ENCODE assay signal across 8 mouse cellular contexts in genomic region chr4:86575283-86575983, GRCm38 (mm10). TPM values are rescaled to one million over a fixed set of nuclear protein-coding genes. Genes with fewer than 3 reads are reported as not detected.
DNase-seq lines count a peak whose midpoint lies in the region; ATAC-seq and TF ChIP-seq lines count a peak whose summit lies in the region.

Rraga (plus strand) TSS chr4:86575668.

- WGBS in embryonic facial prominence, embryonic 13.5 days: under 1% methylated on average over 53 of the region's 53 CpGs
- under 1% methylated on average over 53 of the region's 53 CpGs for WGBS in kidney, adult 2 months
- under 1% methylated on average over 53 of the region's 53 CpGs for WGBS in limb, embryonic 12.5 days
- WGBS in midbrain, embryonic 15.5 days: under 1% methylated on average over 53 of the region's 53 CpGs
- WGBS in spleen, adult 2 months: under 1% methylated on average over 53 of the region's 53 CpGs

- peak within 1 kb of the TSS; percentile 92 for H3K4me3 ChIP-seq in embryonic facial prominence, embryonic 13.5 days
- peak within 1 kb of the TSS; percentile 80 for H3K4me3 ChIP-seq in kidney, adult 2 months (ENCODE audit: insufficient read depth, low read depth, low read length)
- H3K4me3 ChIP-seq in limb, embryonic 12.5 days (replicated peaks): peak within 1 kb of the TSS; percentile 86
- H3K4me3 ChIP-seq in midbrain, embryonic 15.5 days: peak within 1 kb of the TSS; percentile 90
- H3K4me3 ChIP-seq in spleen, adult 2 months (ENCODE audit: extremely low read depth, insufficient read depth, insufficient read length): peak within 1 kb of the TSS; percentile 96

- peak within 1 kb of the TSS; percentile 87 for H3K4me2 ChIP-seq in embryonic facial prominence, embryonic 13.5 days
- H3K4me2 ChIP-seq in limb, embryonic 12.5 days: peak within 1 kb of the TSS; percentile 86
- H3K4me2 ChIP-seq in midbrain, embryonic 15.5 days: peak within 1 kb of the TSS; percentile 82

- peaks cover 21% of the 10 kb centered on the region for H3K4me1 ChIP-seq in embryonic facial prominence, embryonic 13.5 days
- H3K4me1 ChIP-seq in kidney, adult 2 months (ENCODE audit: control insufficient read depth, insufficient read depth, low read length): peaks cover 15% of the 10 kb centered on the region
- H3K4me1 ChIP-seq in limb, embryonic 12.5 days (replicated peaks): peaks cover 12% of the 10 kb centered on the region
- H3K4me1 ChIP-seq in midbrain, embryonic 15.5 days: peaks cover 28% of the 10 kb centered on the region
- H3K4me1 ChIP-seq in spleen, adult 2 months (ENCODE audit: control insufficient read depth, insufficient read depth, insufficient read length): peaks cover 13% of the 10 kb centered on the region; the same call in 1 of the 2 replicates

- H3K27ac ChIP-seq in embryonic facial prominence, embryonic 13.5 days: peak within 1 kb of the TSS; percentile 98
- peak within 1 kb of the TSS; percentile 75 for H3K27ac ChIP-seq in kidney, adult 2 months (ENCODE audit: insufficient read depth, low read depth, low read length)
- peak within 1 kb of the TSS; percentile 97 for H3K27ac ChIP-seq in limb, embryonic 12.5 days
- peak within 1 kb of the TSS; percentile 98 for H3K27ac ChIP-seq in midbrain, embryonic 15.5 days
- peak within 1 kb of the TSS; percentile 99 for H3K27ac ChIP-seq in spleen, adult 2 months (ENCODE audit: insufficient read depth, low read length)

- H3K9me3 ChIP-seq in embryonic facial prominence, embryonic 13.5 days: no peaks in the 10 kb centered on the region
- H3K9me3 ChIP-seq in limb, embryonic 12.5 days: no peaks in the 10 kb centered on the region
- H3K9me3 ChIP-seq in midbrain, embryonic 15.5 days: no peaks in the 10 kb centered on the region

- peak; percentile 93 for ATAC-seq in embryonic facial prominence, embryonic 13.5 days (ENCODE audit: insufficient number of reproducible peaks, insufficient read depth, low FRiP score, low TSS enrichment, low read depth)
- peak; percentile 96 for ATAC-seq in limb, embryonic 12.5 days (ENCODE audit: insufficient number of reproducible peaks, insufficient read depth, low FRiP score, low TSS enrichment, low read depth)
- peak; percentile 98 for ATAC-seq in midbrain, embryonic 15.5 days (replicated peaks)

- H3K9ac ChIP-seq in embryonic facial prominence, embryonic 13.5 days: peak within 1 kb of the TSS; percentile 93
- H3K9ac ChIP-seq in limb, embryonic 12.5 days (replicated peaks): peak within 1 kb of the TSS; percentile 81
- H3K9ac ChIP-seq in midbrain, embryonic 15.5 days: peak within 1 kb of the TSS; percentile 98

- DNase-seq in 3134 (ENCODE audit: extremely low read depth, insufficient read length, low spot score): peak; percentile 99
- peak; percentile 97 for DNase-seq in adrenal gland, postnatal 36 days
- DNase-seq in heart, adult 18-20 months: peak; percentile 96 to 98
- DNase-seq in kidney, adult 2 months: peak; percentile 97
- peak; percentile 87 to 98 for DNase-seq in spleen, adult 2 months (ENCODE audit: low read depth in 1 of 2, low spot score in 2 of 2)

- peak; percentile 89 for TF ChIP-seq POLR2A in kidney, adult 2 months (IDR thresholded peaks at IDR 0.05; ENCODE audit: low read depth, low read length)
- TF ChIP-seq POLR2A in spleen, adult 2 months (IDR thresholded peaks at IDR 0.05; ENCODE audit: low read depth, low read length): peak; percentile 92

- H3K36me3 ChIP-seq in embryonic facial prominence, embryonic 13.5 days: peaks cover 17% of the 10 kb centered on the region
- no peaks in the 10 kb centered on the region for H3K36me3 ChIP-seq in kidney, adult 2 months (ENCODE audit: control insufficient read depth, insufficient read depth, low read length)
- H3K36me3 ChIP-seq in limb, embryonic 12.5 days: peaks cover 20% of the 10 kb centered on the region
- no peaks in the 10 kb centered on the region for H3K36me3 ChIP-seq in midbrain, embryonic 15.5 days (replicated peaks)
- H3K36me3 ChIP-seq in spleen, adult 2 months (ENCODE audit: control insufficient read depth, insufficient read depth, low read length): no peaks in the 10 kb centered on the region

- H3K27me3 ChIP-seq in embryonic facial prominence, embryonic 13.5 days: no peaks in the 10 kb centered on the region
- H3K27me3 ChIP-seq in kidney, adult 2 months (replicated peaks; ENCODE audit: control insufficient read depth, insufficient read depth, low read length): no peaks in the 10 kb centered on the region
- no peaks in the 10 kb centered on the region for H3K27me3 ChIP-seq in limb, embryonic 12.5 days
- no peaks in the 10 kb centered on the region for H3K27me3 ChIP-seq in midbrain, embryonic 15.5 days (replicated peaks)
- H3K27me3 ChIP-seq in spleen, adult 2 months (ENCODE audit: control insufficient read depth, insufficient read depth, low read length): no peaks in the 10 kb centered on the region

- peak; percentile 74 for TF ChIP-seq CTCF in kidney, adult 2 months (conservative IDR thresholded peaks at IDR 0.05; ENCODE audit: insufficient read depth, insufficient read length, low read depth, low read length)
- TF ChIP-seq CTCF in spleen, adult 2 months (IDR thresholded peaks at IDR 0.05; ENCODE audit: extremely low read depth, insufficient read depth, insufficient read length, insufficient replicate concordance): peak; percentile 92

RNA-seq across cellular contexts. Expression of gene Rraga, which starts in this region (rescaled TPM):
- total RNA-seq in adrenal gland, postnatal 36 days (2021): 100 to 1,000 TPM; 110 to 118 TPM
- 77.6 and 79.5 TPM in 2 replicates for polyA plus RNA-seq in embryonic facial prominence, embryonic 13.5 days (2015; fragmentation: Nextera tagmentation; extraction: Ambion mirVana)
- 10 to 100 TPM; 56.6 to 61.6 TPM for total RNA-seq in heart, adult 18-20 months (2021)
- polyA plus RNA-seq in kidney, adult 2 months (2012; rRNA removed): 34.0 and 36.0 TPM in 2 replicates
- polyA plus RNA-seq in limb, embryonic 12.5 days (2016; fragmentation: Nextera tagmentation; extraction: Ambion mirVana): 66.2 and 70.8 TPM in 2 replicates
- 100 and 115 TPM in 2 replicates for polyA plus RNA-seq in midbrain, embryonic 15.5 days (2015; fragmentation: Nextera tagmentation; extraction: Ambion mirVana)
- polyA plus RNA-seq in spleen, adult 2 months (2012; rRNA removed): 23.0 and 32.8 TPM in 2 replicates

Comparison
In these comparisons a context has a peak if more than half of its experiments do, and no peak if none do; other contexts are left out.
1. Peak in every context shown above with its lines: DNase-seq, ATAC-seq, H3K4me3 ChIP-seq and H3K27ac ChIP-seq.